Mouse (Mus musculus) liver, postnatal 0 days (tissue): ENCODE measurements around the gene Mical3.

ENCODE experiments used
- CTCF ChIP-seq: sonication (generic); IDR thresholded peaks from 2 replicates; pipeline ENCODE4 v1.5.1; 2016; ENCODE audit warnings: antibody characterized with exemption, low read depth
- EP300 ChIP-seq: IDR thresholded peaks from 2 replicates; pipeline ENCODE4 v1.6.1; 2016; ENCODE audit warnings: antibody characterized with exemption, low read depth, mild to moderate bottlenecking

DNA sequence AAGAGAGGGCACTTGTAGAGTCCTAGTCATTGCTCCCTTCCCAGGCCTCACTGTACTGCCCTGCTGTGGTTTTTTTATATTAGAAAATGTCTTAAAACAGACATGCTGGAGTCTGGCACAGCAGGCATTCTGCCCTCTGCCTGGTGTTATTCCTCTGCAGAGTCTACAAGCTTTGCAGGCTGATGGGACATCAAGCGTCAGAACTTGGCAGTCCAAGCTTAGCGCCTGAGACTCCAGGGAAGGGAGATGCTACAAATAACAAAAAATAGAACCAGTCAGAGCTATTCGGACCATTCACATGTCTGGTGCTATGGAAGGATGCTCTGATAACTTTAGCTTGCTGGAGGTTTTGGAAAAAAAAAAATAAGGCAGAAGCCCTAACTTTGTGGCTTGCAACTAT lies 144.6 kb downstream of the Mical3 start:
- no peak for TF ChIP-seq CTCF
- no peak for TF ChIP-seq EP300
